Mouse (Mus musculus) cortical plate, adult 2 months (tissue): Measurements from ENCODE around the gene Nubp1.

Source experiments
- CTCF ChIP-seq: fragments of 200-500 bp; IDR thresholded peaks from 2 replicates; pipeline ENCODE4 v1.5.1; 2011; ENCODE audit warnings: mild to moderate bottlenecking, control low read depth, low read length; ENCODE audit not compliant: insufficient read depth; ENCODE audit errors: extremely low read depth
- POLR2A ChIP-seq: fragments of 200-500 bp; IDR thresholded peaks from 2 replicates; pipeline ENCODE4 v1.6.1; 2011; ENCODE audit warnings: mild to moderate bottlenecking, low read length, control low read depth; ENCODE audit not compliant: insufficient read depth; ENCODE audit errors: extremely low read depth

GRCm38 (mm10) chr16:10465011-10465681, 53.4 kb downstream of the Nubp1 start:
- TF ChIP-seq POLR2A (no peak), CTCF (no peak)
